In the genomic region with DNA sequence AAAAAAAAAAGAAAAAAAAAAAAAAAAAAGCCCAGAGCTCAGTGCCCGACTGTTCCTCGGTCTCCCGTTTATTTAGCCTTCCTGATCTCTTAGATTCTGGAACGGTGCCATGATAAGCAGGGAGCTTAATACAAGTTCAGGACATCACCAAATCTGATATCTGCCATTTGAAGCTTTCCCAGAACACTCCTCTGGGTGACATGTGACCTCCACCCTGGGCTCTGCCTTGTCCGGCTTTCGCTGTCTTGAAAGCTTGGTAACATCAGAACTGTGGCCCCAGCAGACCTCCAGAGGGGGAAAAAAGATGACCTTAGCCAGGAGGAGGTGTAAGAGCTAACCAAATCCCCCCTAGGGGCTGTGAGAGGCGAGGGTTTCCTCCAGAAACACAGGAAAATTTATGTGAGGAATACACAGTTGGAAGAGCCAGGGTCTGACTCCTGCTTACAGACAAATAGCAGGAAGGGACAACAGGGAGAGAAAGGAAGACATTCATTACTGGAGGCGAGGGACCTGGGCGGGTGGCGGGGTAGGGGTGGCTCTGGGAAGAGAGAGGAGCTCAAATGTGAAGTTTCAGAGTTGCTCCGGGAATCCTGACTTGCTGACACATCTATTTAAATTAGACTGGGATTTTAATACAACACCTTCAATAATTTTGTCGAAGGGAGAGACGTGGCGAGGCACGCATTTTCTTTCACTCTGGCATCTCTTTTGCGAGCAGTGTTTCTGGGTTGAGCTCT, we compare ENCODE assay signal across 9 mouse cellular contexts.
DNase-seq lines count a peak whose midpoint lies in the region; ATAC-seq and TF ChIP-seq lines count a peak whose summit lies in the region.
"Had no signal": no experiment of that assay in that cellular context is flagged by ENCODE, and none has a peak within 500 bp of the region (broad histone marks: within the 10 kb centered on the region; RNA-seq: fewer than 3 reads in every experiment).

No protein-coding gene starts in this region.

- H3K4me3 ChIP-seq in liver, adult 2 months (ENCODE audit: insufficient read depth, low read depth, low read length) = no peak overlapping the region
- H3K4me3 ChIP-seq in liver, embryonic 11.5 days (ENCODE audit: low read depth, low read length) = no peak overlapping the region
- no peak overlapping the region for H3K4me3 ChIP-seq in embryonic facial prominence, embryonic 12.5 days
- no peak overlapping the region for H3K4me3 ChIP-seq in intestine, embryonic 15.5 days (replicated peaks)
- H3K4me3 ChIP-seq in midbrain, embryonic 13.5 days (replicated peaks) = no peak overlapping the region
- H3K4me3 ChIP-seq in thymus, adult 2 months (ENCODE audit: control insufficient read depth, insufficient read depth, low read length) = no peak overlapping the region

- H3K27me3 ChIP-seq in liver, adult 2 months (ENCODE audit: control insufficient read depth, insufficient read depth, low read length) = no peaks in the 10 kb centered on the region
- no peaks in the 10 kb centered on the region; the same call in 1 of the 2 replicates for H3K27me3 ChIP-seq in liver, embryonic 11.5 days (replicated peaks; ENCODE audit: control insufficient read depth, insufficient read depth, low read length)
- H3K27me3 ChIP-seq in embryonic facial prominence, embryonic 12.5 days = no peaks in the 10 kb centered on the region
- no peaks in the 10 kb centered on the region for H3K27me3 ChIP-seq in intestine, embryonic 15.5 days (replicated peaks)
- H3K27me3 ChIP-seq in midbrain, embryonic 13.5 days = no peaks in the 10 kb centered on the region
- H3K27me3 ChIP-seq in thymus, adult 2 months (ENCODE audit: control insufficient read depth, insufficient read depth, low read length) = no peaks in the 10 kb centered on the region

- peak overlapping the region; percentile 39; the same call in 1 of the 2 replicates for H3K27ac ChIP-seq in liver, adult 2 months (replicated peaks; ENCODE audit: insufficient read depth, low read depth, low read length)
- H3K27ac ChIP-seq in liver, embryonic 11.5 days (ENCODE audit: low read depth, low read length) = no peak overlapping the region
- H3K27ac ChIP-seq in embryonic facial prominence, embryonic 12.5 days = 0 out of 2 replicates have a peak overlapping the region, but pooled peaks have one; percentile 25
- H3K27ac ChIP-seq in intestine, embryonic 15.5 days = peak overlapping the region; percentile 52; the same call in 1 of the 2 replicates
- H3K27ac ChIP-seq in midbrain, embryonic 13.5 days = peak overlapping the region; percentile 90
- no peak overlapping the region for H3K27ac ChIP-seq in thymus, adult 2 months (ENCODE audit: control insufficient read depth, insufficient read depth, low read length)
- H3K27ac ChIP-seq: liver, embryonic 14.5 days had no signal

- H3K9me3 ChIP-seq in liver, embryonic 11.5 days (ENCODE audit: control insufficient read depth, low read length) = no peaks in the 10 kb centered on the region
- no peaks in the 10 kb centered on the region for H3K9me3 ChIP-seq in embryonic facial prominence, embryonic 12.5 days
- H3K9me3 ChIP-seq in intestine, embryonic 15.5 days = no peaks in the 10 kb centered on the region
- H3K9me3 ChIP-seq in midbrain, embryonic 13.5 days = no peaks in the 10 kb centered on the region

- TF ChIP-seq POLR2A in liver, adult 2 months (IDR thresholded peaks at IDR 0.05; ENCODE audit: extremely low read depth, insufficient read depth, low read length) = no peak
- TF ChIP-seq POLR2A in thymus, adult 2 months (IDR thresholded peaks at IDR 0.05; ENCODE audit: control insufficient read depth, extremely low read depth, insufficient read depth, low read length, poor library complexity) = no peak

- intact Hi-C loops in left cerebral cortex, postnatal 4 days (cut with DNase I) = no loop called here

- peak; percentile 32 for DNase-seq in liver, adult 2 months (ENCODE audit: extremely low read depth, low read depth, low spot score)
- DNase-seq in liver, embryonic 11.5 days (ENCODE audit: low spot score) = no peak
- DNase-seq in layer of hippocampus, adult 18-20 months (ENCODE audit: low spot score in 2 of 2) = no peak
- no peak for DNase-seq in left cerebral cortex, postnatal 4 days
- DNase-seq in thymus, adult 2 months = no peak

- H3K4me2 ChIP-seq in liver, embryonic 11.5 days = no peak overlapping the region
- H3K4me2 ChIP-seq in embryonic facial prominence, embryonic 12.5 days (replicated peaks) = no peak overlapping the region
- H3K4me2 ChIP-seq in intestine, embryonic 15.5 days (replicated peaks) = peak overlapping the region; percentile 45
- H3K4me2 ChIP-seq in midbrain, embryonic 13.5 days (replicated peaks) = no peak overlapping the region

- ATAC-seq in liver, embryonic 11.5 days (replicated peaks; ENCODE audit: low FRiP score) = no peak
- ATAC-seq in embryonic facial prominence, embryonic 12.5 days (ENCODE audit: insufficient number of reproducible peaks, insufficient read depth, low FRiP score, low TSS enrichment) = no peak
- peak; percentile 41; the same call in 1 of the 2 replicates for ATAC-seq in intestine, embryonic 15.5 days
- ATAC-seq in midbrain, embryonic 13.5 days = no peak

- WGBS in liver, adult 2 months = 51% methylated on average over 16 of the region's 16 CpGs
- WGBS in liver, embryonic 11.5 days = 54% methylated on average over 16 of the region's 16 CpGs
- whole genome bisulfite sequencing in embryonic facial prominence, embryonic 12.5 days = 32% methylated on average over 16 of the region's 16 CpGs
- 36% methylated on average over 16 of the region's 16 CpGs for WGBS in intestine, embryonic 15.5 days
- 60% methylated on average over 16 of the region's 16 CpGs for WGBS in midbrain, embryonic 13.5 days
- WGBS in thymus, adult 2 months = 67% methylated on average over 16 of the region's 16 CpGs

- H3K79me2 ChIP-seq in liver, adult 2 months (ENCODE audit: control insufficient read depth, insufficient read depth, low read length) = no peaks in the 10 kb centered on the region

- H3K9ac ChIP-seq in liver, adult 2 months (ENCODE audit: low read depth, low read length) = peak overlapping the region; percentile 28; the same call in 1 of the 2 replicates
- no peak overlapping the region for H3K9ac ChIP-seq in liver, embryonic 11.5 days (ENCODE audit: low read depth, low read length)
- no peak overlapping the region for H3K9ac ChIP-seq in embryonic facial prominence, embryonic 12.5 days
- H3K9ac ChIP-seq in intestine, embryonic 15.5 days = no peak overlapping the region; the same call in 1 of the 2 replicates
- H3K9ac ChIP-seq in midbrain, embryonic 13.5 days (replicated peaks) = no peak overlapping the region
- H3K9ac ChIP-seq: liver, embryonic 14.5 days had no signal

- H3K4me1 ChIP-seq in liver, adult 2 months (ENCODE audit: control insufficient read depth, insufficient read depth, low read length) = no peaks in the 10 kb centered on the region; the same call in 1 of the 2 replicates
- peaks cover 10% of the 10 kb centered on the region for H3K4me1 ChIP-seq in liver, embryonic 11.5 days (replicated peaks; ENCODE audit: control insufficient read depth, insufficient read depth, low read length)
- peaks cover 50% of the 10 kb centered on the region for H3K4me1 ChIP-seq in embryonic facial prominence, embryonic 12.5 days
- H3K4me1 ChIP-seq in intestine, embryonic 15.5 days (replicated peaks) = peaks cover 21% of the 10 kb centered on the region
- H3K4me1 ChIP-seq in midbrain, embryonic 13.5 days (replicated peaks) = peaks cover 48% of the 10 kb centered on the region
- H3K4me1 ChIP-seq in thymus, adult 2 months (replicated peaks; ENCODE audit: control insufficient read depth, insufficient read depth, low read length) = no peaks in the 10 kb centered on the region

- no peak for TF ChIP-seq CTCF in liver, adult 2 months (IDR thresholded peaks at IDR 0.05; ENCODE audit: low read depth, low read length)
- TF ChIP-seq CTCF in thymus, adult 2 months (IDR thresholded peaks at IDR 0.05; ENCODE audit: borderline replicate concordance, control insufficient read depth, extremely low read depth, insufficient read depth, low read length, poor library complexity) = no peak

- no peaks in the 10 kb centered on the region for H3K36me3 ChIP-seq in liver, adult 2 months (ENCODE audit: control insufficient read depth, insufficient read depth, low read length)
- H3K36me3 ChIP-seq in liver, embryonic 11.5 days (ENCODE audit: control insufficient read depth, insufficient read depth, low read length) = no peaks in the 10 kb centered on the region
- H3K36me3 ChIP-seq in embryonic facial prominence, embryonic 12.5 days = no peaks in the 10 kb centered on the region
- H3K36me3 ChIP-seq in intestine, embryonic 15.5 days = no peaks in the 10 kb centered on the region
- H3K36me3 ChIP-seq in midbrain, embryonic 13.5 days = no peaks in the 10 kb centered on the region
- H3K36me3 ChIP-seq in thymus, adult 2 months (ENCODE audit: control insufficient read depth, insufficient read depth, low read length) = no peaks in the 10 kb centered on the region

Comparison
In these comparisons a context has a peak if more than half of its experiments do, and no peak if none do; other contexts are left out.
1. H3K27ac ChIP-seq: peak in liver, adult 2 months (single experiment), embryonic facial prominence, embryonic 12.5 days (single experiment), intestine, embryonic 15.5 days (single experiment) and midbrain, embryonic 13.5 days (single experiment); none in liver, embryonic 11.5 days (single experiment) and thymus, adult 2 months (single experiment).